Mouse (Mus musculus) small intestine, adult 2 months (tissue): ENCODE data around the gene Txk.

Experiments
- CTCF ChIP-seq: fragments of 200-500 bp; IDR thresholded peaks from 2 replicates; pipeline ENCODE4 v1.5.1; 2012; ENCODE audit warnings: low read depth, mild to moderate bottlenecking, control low read depth, inconsistent platforms, low read length, moderate library complexity, mixed read lengths; ENCODE audit not compliant: insufficient replicate concordance, insufficient read length; ENCODE audit errors: extremely low read depth
- POLR2A ChIP-seq: fragments of 200-500 bp; IDR thresholded peaks from 2 replicates; pipeline ENCODE4 v1.6.1; 2012; ENCODE audit warnings: low read depth, mild to moderate bottlenecking, control low read depth, inconsistent platforms, low read length, moderate library complexity

DNA sequence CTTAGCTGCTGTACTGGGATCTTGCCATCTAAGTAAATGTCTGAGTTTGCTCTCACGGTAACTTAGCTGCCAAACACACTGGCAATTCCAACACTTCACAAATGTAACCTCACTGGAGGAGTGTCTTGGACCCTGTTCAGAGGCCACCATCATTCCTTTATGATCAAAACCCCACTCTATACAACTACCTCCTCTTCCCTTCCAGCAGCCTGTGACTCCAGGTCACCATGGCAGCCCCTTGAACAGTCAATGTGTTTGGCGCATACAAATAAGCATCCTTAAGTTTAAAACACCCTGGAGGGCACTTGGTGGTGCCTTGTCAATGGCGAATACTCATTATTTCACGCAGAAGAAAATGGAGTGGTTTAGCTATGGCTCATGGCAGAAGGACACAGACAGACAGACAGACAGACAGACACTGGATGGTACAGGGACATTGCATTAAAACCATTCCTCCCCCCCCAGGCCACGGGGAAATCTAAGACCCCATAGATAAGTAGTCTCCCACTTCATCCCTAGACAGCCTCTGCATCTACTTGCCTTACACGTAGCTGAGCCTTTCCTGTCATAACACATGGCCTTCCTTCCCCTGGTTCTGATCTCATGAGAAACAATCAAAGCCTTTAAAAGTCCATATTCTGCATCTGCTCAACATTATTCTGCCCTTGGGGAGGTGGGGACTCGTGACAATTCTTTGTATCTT lies 1.4 kb downstream of the Txk start:
- TF ChIP-seq CTCF (no peak), POLR2A (no peak)
